Mouse (Mus musculus): ENCODE measurements around the gene Olfr1247. TPM values are rescaled to one million over a fixed set of nuclear protein-coding genes. Genes with fewer than 3 reads are reported as not detected.
"Not testable (repeated sequence)": the region's sequence is repeated elsewhere in the genome, so short reads cannot be mapped to it uniquely, and the experiment has no call there.

Olfr1247 gene
- polyA plus RNA-seq (2014; fragmentation: Nextera tagmentation; extraction: Ambion mirVana), result not detected in 2 replicates

GRCm38 (mm10) chr2:89614030-89614429, at the start of gene Olfr1247:
Gene Olfr1247, minus strand, starts transcription at chr2:89614130.
- Histone ChIP-seq H3K9me3 (ENCODE audit: control insufficient read depth, low read length) (no peaks in the 10 kb centered on the region), H3K27ac (ENCODE audit: low read depth, low read length) (no peak within 1 kb of the TSS), H3K4me1 (replicated peaks; ENCODE audit: control insufficient read depth, insufficient read depth, low read length) (no peaks in the 10 kb centered on the region), H3K4me2 (replicated peaks; ENCODE audit: low read depth, low read length) (no peak within 1 kb of the TSS), H3K36me3 (ENCODE audit: control insufficient read depth, insufficient read depth, low read length) (no peaks in the 10 kb centered on the region), H3K4me3 (ENCODE audit: low read depth, low read length) (no peak within 1 kb of the TSS), H3K9ac (ENCODE audit: low read depth, low read length) (no peak within 1 kb of the TSS), H3K27me3 (ENCODE audit: control insufficient read depth, insufficient read depth, low read length) (no peaks in the 10 kb centered on the region)
- DNase-seq (ENCODE audit: low spot score) (no peak), ATAC-seq (ENCODE audit: low FRiP score) (no peak)
- WGBS, result 95% methylated on average over 2 of the region's 2 CpGs

- H3K27me3 ChIP-seq (ENCODE audit: control insufficient read depth, insufficient read depth, low read length), result no peaks in the 10 kb centered on the region
- H3K27ac ChIP-seq (ENCODE audit: low read depth, low read length), result no peak within 1 kb of the TSS
- H3K9ac ChIP-seq (ENCODE audit: low read depth, low read length), result no peak within 1 kb of the TSS
- DNase-seq (ENCODE audit: low spot score) (no peak), ATAC-seq (ENCODE audit: low FRiP score) (no peak)
- H3K4me2 ChIP-seq (replicated peaks; ENCODE audit: low read depth, low read length), result no peak within 1 kb of the TSS
- no peak within 1 kb of the TSS for H3K4me3 ChIP-seq (ENCODE audit: low read depth, low read length)
- H3K9me3 ChIP-seq (ENCODE audit: control insufficient read depth, low read length), result no peaks in the 10 kb centered on the region
- no peaks in the 10 kb centered on the region for H3K4me1 ChIP-seq (replicated peaks; ENCODE audit: control insufficient read depth, insufficient read depth, low read length)
- no peaks in the 10 kb centered on the region for H3K36me3 ChIP-seq (ENCODE audit: control insufficient read depth, insufficient read depth, low read length)
Measured at GRCm38 (mm10) chr2:89661367-89661766, 47.4 kb upstream of the Olfr1247 start, which contains the start of gene Olfr1250. Gene Olfr1250, minus strand, starts transcription at chr2:89661467.

- ATAC-seq (ENCODE audit: low FRiP score), result no peak
- H3K27me3 ChIP-seq (ENCODE audit: control insufficient read depth, insufficient read depth, low read length), result no peaks in the 10 kb centered on the region
Measured at GRCm38 (mm10) chr2:89634883-89635282, 21.0 kb upstream of the Olfr1247 start, which contains the start of gene Olfr1249. Gene Olfr1249, minus strand, starts transcription at chr2:89634983.

DNA sequence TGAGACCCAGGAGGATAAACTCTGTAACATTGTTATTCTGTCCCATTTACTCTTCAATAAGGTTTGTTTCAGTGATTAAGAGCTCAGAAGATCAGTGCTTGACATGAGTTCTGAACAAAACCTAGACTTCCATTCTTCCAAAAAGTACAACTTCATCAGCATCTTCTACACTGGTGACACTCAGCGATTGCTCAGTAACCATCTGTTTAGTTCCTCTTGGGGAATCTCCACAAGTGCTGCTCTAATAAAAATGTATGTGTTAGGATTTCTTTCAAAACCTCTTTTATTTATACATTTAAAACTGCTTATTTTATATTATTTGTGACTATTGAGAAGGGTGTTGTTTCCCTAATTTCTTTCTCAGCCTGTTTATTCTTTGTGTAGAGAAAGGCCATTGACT, 4.2 kb upstream of the Olfr1247 start, which contains the start of gene Olfr1248:
TSS of gene Olfr1248 (minus strand) at position 101 of the 400 bp plus-strand sequence.
- ATAC-seq (ENCODE audit: low FRiP score); H3K4me1 ChIP-seq (replicated peaks; ENCODE audit: control insufficient read depth, insufficient read depth, low read length); H3K9ac ChIP-seq (ENCODE audit: low read depth, low read length); H3K36me3 ChIP-seq (ENCODE audit: control insufficient read depth, insufficient read depth, low read length); H3K4me3 ChIP-seq (ENCODE audit: low read depth, low read length); DNase-seq (ENCODE audit: low spot score); H3K27me3 ChIP-seq (ENCODE audit: control insufficient read depth, insufficient read depth, low read length); H3K27ac ChIP-seq (ENCODE audit: low read depth, low read length); H3K9me3 ChIP-seq (ENCODE audit: control insufficient read depth, low read length); H3K4me2 ChIP-seq (replicated peaks; ENCODE audit: low read depth, low read length): not testable (repeated sequence)
- 94% methylated on average over 1 of the region's 1 CpGs for WGBS

More at GRCm38 (mm10) chr2:89634883-89635282, 21.0 kb upstream of the Olfr1247 start, which contains the start of gene Olfr1249:
- H3K4me1 ChIP-seq (replicated peaks; ENCODE audit: control insufficient read depth, insufficient read depth, low read length), result no peaks in the 10 kb centered on the region
- no peaks in the 10 kb centered on the region for H3K9me3 ChIP-seq (ENCODE audit: control insufficient read depth, low read length)
- H3K9ac ChIP-seq (ENCODE audit: low read depth, low read length), result no peak within 1 kb of the TSS
- no peaks in the 10 kb centered on the region for H3K36me3 ChIP-seq (ENCODE audit: control insufficient read depth, insufficient read depth, low read length)
- no peak within 1 kb of the TSS for H3K27ac ChIP-seq (ENCODE audit: low read depth, low read length)
- H3K4me3 ChIP-seq (ENCODE audit: low read depth, low read length), result no peak within 1 kb of the TSS
- no peak for DNase-seq (ENCODE audit: low spot score)
- no peak within 1 kb of the TSS for H3K4me2 ChIP-seq (replicated peaks; ENCODE audit: low read depth, low read length)
- WGBS, result 94% methylated on average over 2 of the region's 2 CpGs

DNA sequence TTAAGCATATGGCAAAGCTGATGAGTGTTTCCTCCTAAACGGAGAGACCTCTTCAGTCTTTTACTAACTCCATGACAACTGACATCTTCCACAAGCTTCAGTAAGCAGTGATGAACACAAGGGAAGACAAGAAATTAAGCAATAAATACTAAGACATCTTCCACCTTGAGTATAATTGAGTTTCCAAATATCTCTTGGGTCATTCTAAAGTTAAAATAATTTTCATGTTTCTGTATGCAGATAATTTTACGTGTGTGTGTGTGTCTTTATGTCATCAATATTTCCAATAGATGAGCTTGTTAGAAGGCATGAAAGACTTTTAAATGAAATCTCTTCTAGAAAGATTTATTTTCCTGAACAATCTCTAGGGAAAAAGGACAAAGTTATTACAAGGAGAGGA, 20.9 kb downstream of the Olfr1247 start, which contains the start of gene Olfr1246:
TSS of gene Olfr1246 (minus strand) at position 101 of the 400 bp plus-strand sequence.
- Histone ChIP-seq H3K27ac (ENCODE audit: low read depth, low read length) (no peak within 1 kb of the TSS), H3K4me1 (replicated peaks; ENCODE audit: control insufficient read depth, insufficient read depth, low read length) (no peaks in the 10 kb centered on the region), H3K4me2 (replicated peaks; ENCODE audit: low read depth, low read length) (no peak within 1 kb of the TSS), H3K4me3 (ENCODE audit: low read depth, low read length) (no peak within 1 kb of the TSS), H3K9ac (ENCODE audit: low read depth, low read length) (no peak within 1 kb of the TSS), H3K27me3 (ENCODE audit: control insufficient read depth, insufficient read depth, low read length) (no peaks in the 10 kb centered on the region), H3K9me3 (ENCODE audit: control insufficient read depth, low read length) (no peaks in the 10 kb centered on the region), H3K36me3 (ENCODE audit: control insufficient read depth, insufficient read depth, low read length) (no peaks in the 10 kb centered on the region)
- 83% methylated on average over 2 of the region's 2 CpGs for WGBS
- ATAC-seq (ENCODE audit: low FRiP score), result no peak
- DNase-seq (ENCODE audit: low spot score), result no peak

DNA sequence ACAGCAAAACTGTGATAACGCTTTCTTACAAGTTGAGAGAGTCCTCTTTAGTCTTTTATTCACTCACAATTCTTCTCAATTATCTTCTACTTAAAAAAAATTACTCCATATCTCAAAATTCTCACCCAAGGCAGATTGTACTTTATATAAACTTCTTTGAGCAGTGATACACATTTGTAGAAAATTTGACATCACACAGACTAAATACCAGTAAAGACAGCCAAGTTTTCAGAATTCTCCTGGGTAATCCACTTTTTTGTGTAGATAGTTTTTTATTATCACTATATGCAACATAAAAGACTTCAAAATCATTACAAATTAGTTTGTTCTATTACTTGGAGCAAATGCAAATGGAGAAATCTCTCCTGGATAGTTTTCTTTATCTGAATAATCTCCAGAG, 35.6 kb downstream of the Olfr1247 start, which contains the start of gene Olfr1245:
TSS of gene Olfr1245 (minus strand) at position 101 of the 400 bp plus-strand sequence.
- no peaks in the 10 kb centered on the region for H3K36me3 ChIP-seq (ENCODE audit: control insufficient read depth, insufficient read depth, low read length)
- no peaks in the 10 kb centered on the region for H3K4me1 ChIP-seq (replicated peaks; ENCODE audit: control insufficient read depth, insufficient read depth, low read length)
- H3K27ac ChIP-seq (ENCODE audit: low read depth, low read length), result no peak within 1 kb of the TSS
- no peaks in the 10 kb centered on the region for H3K9me3 ChIP-seq (ENCODE audit: control insufficient read depth, low read length)
- 90% methylated on average over 1 of the region's 1 CpGs for WGBS
- no peaks in the 10 kb centered on the region for H3K27me3 ChIP-seq (ENCODE audit: control insufficient read depth, insufficient read depth, low read length)
- no peak within 1 kb of the TSS for H3K4me2 ChIP-seq (replicated peaks; ENCODE audit: low read depth, low read length)
- ATAC-seq (ENCODE audit: low FRiP score) (no peak), DNase-seq (ENCODE audit: low spot score) (no peak)
- H3K4me3 ChIP-seq (ENCODE audit: low read depth, low read length), result no peak within 1 kb of the TSS
- no peak within 1 kb of the TSS for H3K9ac ChIP-seq (ENCODE audit: low read depth, low read length)

- not testable (repeated sequence) for H3K9ac ChIP-seq (ENCODE audit: low read depth, low read length); ATAC-seq (ENCODE audit: low FRiP score); H3K4me3 ChIP-seq (ENCODE audit: low read depth, low read length); H3K4me1 ChIP-seq (replicated peaks; ENCODE audit: control insufficient read depth, insufficient read depth, low read length); H3K36me3 ChIP-seq (ENCODE audit: control insufficient read depth, insufficient read depth, low read length); H3K27ac ChIP-seq (ENCODE audit: low read depth, low read length); H3K27me3 ChIP-seq (ENCODE audit: control insufficient read depth, insufficient read depth, low read length); H3K4me2 ChIP-seq (replicated peaks; ENCODE audit: low read depth, low read length); DNase-seq (ENCODE audit: low spot score); H3K9me3 ChIP-seq (ENCODE audit: control insufficient read depth, low read length)
- WGBS, result 65% methylated on average over 2 of the region's 2 CpGs
Measured at GRCm38 (mm10) chr2:89562706-89563105, 51.2 kb downstream of the Olfr1247 start.

Other genes with a start within 250 kb of the Olfr1247 start
- not detected in 2 replicates for gene Olfr1234, start 249.3 kb downstream of the Olfr1247 start, polyA plus RNA-seq (2014; fragmentation: Nextera tagmentation; extraction: Ambion mirVana)
- gene Olfr1238, start 204.5 kb downstream of the Olfr1247 start, polyA plus RNA-seq (2014; fragmentation: Nextera tagmentation; extraction: Ambion mirVana), result not detected in 2 replicates
- not detected in 2 replicates for gene Olfr1239, start 193.7 kb downstream of the Olfr1247 start, polyA plus RNA-seq (2014; fragmentation: Nextera tagmentation; extraction: Ambion mirVana)
- gene Olfr1240, start 171.1 kb downstream of the Olfr1247 start, polyA plus RNA-seq (2014; fragmentation: Nextera tagmentation; extraction: Ambion mirVana), result not detected in 2 replicates
- not detected in 2 replicates for gene Olfr1241, start 127.0 kb downstream of the Olfr1247 start, polyA plus RNA-seq (2014; fragmentation: Nextera tagmentation; extraction: Ambion mirVana)
- not detected in 2 replicates for gene Olfr1242, start 115.8 kb downstream of the Olfr1247 start, polyA plus RNA-seq (2014; fragmentation: Nextera tagmentation; extraction: Ambion mirVana)
- not detected in 2 replicates for gene Olfr1243, start 82.6 kb downstream of the Olfr1247 start, polyA plus RNA-seq (2014; fragmentation: Nextera tagmentation; extraction: Ambion mirVana)
- not detected in 2 replicates for gene Olfr1245, start 35.7 kb downstream of the Olfr1247 start, polyA plus RNA-seq (2014; fragmentation: Nextera tagmentation; extraction: Ambion mirVana)
- gene Olfr1246, start 21.0 kb downstream of the Olfr1247 start, polyA plus RNA-seq (2014; fragmentation: Nextera tagmentation; extraction: Ambion mirVana), result not detected in 2 replicates
- not detected in 2 replicates for gene Olfr1248, start 4.1 kb upstream of the Olfr1247 start, polyA plus RNA-seq (2014; fragmentation: Nextera tagmentation; extraction: Ambion mirVana)
- gene Olfr1249, start 20.9 kb upstream of the Olfr1247 start, polyA plus RNA-seq (2014; fragmentation: Nextera tagmentation; extraction: Ambion mirVana), result not detected in 2 replicates
- not detected in 2 replicates for gene Olfr1250, start 47.3 kb upstream of the Olfr1247 start, polyA plus RNA-seq (2014; fragmentation: Nextera tagmentation; extraction: Ambion mirVana)
- gene Olfr1251, start 57.8 kb upstream of the Olfr1247 start, polyA plus RNA-seq (2014; fragmentation: Nextera tagmentation; extraction: Ambion mirVana), result not detected in 2 replicates
- gene Olfr1252, start 110.9 kb upstream of the Olfr1247 start, polyA plus RNA-seq (2014; fragmentation: Nextera tagmentation; extraction: Ambion mirVana), result not detected in 2 replicates
- gene Olfr1253, start 143.0 kb upstream of the Olfr1247 start, polyA plus RNA-seq (2014; fragmentation: Nextera tagmentation; extraction: Ambion mirVana), result not detected in 2 replicates
- gene Olfr1254, start 179.5 kb upstream of the Olfr1247 start, polyA plus RNA-seq (2014; fragmentation: Nextera tagmentation; extraction: Ambion mirVana), result not detected in 2 replicates
- gene Olfr1255, start 197.9 kb upstream of the Olfr1247 start, polyA plus RNA-seq (2014; fragmentation: Nextera tagmentation; extraction: Ambion mirVana), result not detected in 2 replicates
- gene Olfr1256, start 227.4 kb upstream of the Olfr1247 start, polyA plus RNA-seq (2014; fragmentation: Nextera tagmentation; extraction: Ambion mirVana), result not detected in 2 replicates
- gene Olfr48, start 234.1 kb upstream of the Olfr1247 start, polyA plus RNA-seq (2014; fragmentation: Nextera tagmentation; extraction: Ambion mirVana), result not detected in 2 replicates

Measured in hindbrain, embryonic 11.5 days (tissue).